Mouse (Mus musculus) embryonic facial prominence, embryonic 12.5 days (tissue): ENCODE measurements around the gene Usp24. TPM values are rescaled to one million over a fixed set of nuclear protein-coding genes. Genes with fewer than 3 reads are reported as not detected.

Experiments
- ATAC-seq: fragments of 200-750 bp; cut with Nextera tagmentation; 2 replicates; pipeline ENCODE4 v1.8.0; 2017; ENCODE audit not compliant: insufficient number of reproducible peaks, insufficient read depth, low FRiP score, low TSS enrichment
- H3K27ac ChIP-seq: fragments of 300-500 bp; sonication (generic); 2 replicates; pipeline ENCODE4 v1.5.1; 2016; ENCODE audit warnings: mild to moderate bottlenecking
- H3K27me3 ChIP-seq: fragments of 300-500 bp; sonication (generic); 2 replicates; pipeline ENCODE4 v1.6.1; 2016; ENCODE audit warnings: mild to moderate bottlenecking, moderate library complexity
- H3K36me3 ChIP-seq: fragments of 300-500 bp; sonication (generic); 2 replicates; pipeline ENCODE4 v1.6.1; 2016; ENCODE audit warnings: mild to moderate bottlenecking
- H3K4me1 ChIP-seq: fragments of 300-500 bp; sonication (generic); 2 replicates; pipeline ENCODE4 v1.6.1; 2016
- H3K4me2 ChIP-seq: fragments of 300-500 bp; sonication (generic); replicated peaks from 2 replicates; pipeline ENCODE4 v1.6.1; 2016; ENCODE audit warnings: mild to moderate bottlenecking, moderate library complexity
- H3K4me3 ChIP-seq: fragments of 300-500 bp; sonication (generic); 2 replicates; pipeline ENCODE4 v1.5.1; 2016; ENCODE audit warnings: mild to moderate bottlenecking
- H3K9ac ChIP-seq: fragments of 300-500 bp; sonication (generic); 2 replicates; pipeline ENCODE4 v1.6.1; 2016; ENCODE audit warnings: mild to moderate bottlenecking, moderate library complexity
- H3K9me3 ChIP-seq: fragments of 300-500 bp; sonication (generic); 2 replicates; pipeline ENCODE4 v1.6.1; 2016; ENCODE audit warnings: mild to moderate bottlenecking, moderate library complexity
- WGBS: fragments of 180-500 bp; shearing (Covaris S2); methylation state at CpG from one replicate; pipeline ENCODE4 v1.1.7; 2016; 5-methylcytosine and 5-hydroxymethylcytosine counted together
- polyA plus RNA-seq: library from polyadenylated mRNA; unstranded; fragments of >200 nt; fragmentation: Nextera tagmentation; extraction: Ambion mirVana; gene quantifications from 2 replicates; pipeline ENCODE4 v1.2.1, GENCODE M21; 2016

Gene Usp24
- polyA plus RNA-seq, 1 experiment from 2014 or later: 13.2 TPM

GRCm38 (mm10) chr4:106296412-106297086 lies 19.5 kb upstream of the Usp24 start:
- ATAC-seq: no peak
- no peak overlapping the region for H3K4me3 ChIP-seq
- H3K27me3 ChIP-seq: no peaks in the 10 kb centered on the region
- WGBS: 86% methylated on average over 7 of the region's 7 CpGs
- H3K27ac ChIP-seq: no peak overlapping the region
- no peak overlapping the region for H3K4me2 ChIP-seq
- no peaks in the 10 kb centered on the region for H3K36me3 ChIP-seq
- H3K9me3 ChIP-seq: no peaks in the 10 kb centered on the region
- H3K4me1 ChIP-seq: no peaks in the 10 kb centered on the region
- H3K9ac ChIP-seq: no peak overlapping the region

- Histone ChIP-seq H3K4me2 (no peak overlapping the region), H3K4me3 (no peak overlapping the region), H3K4me1 (0 out of 2 replicates have a peak, but pooled peaks cover 5% of the 10 kb centered on the region), H3K9ac (no peak overlapping the region), H3K9me3 (no peaks in the 10 kb centered on the region), H3K27ac (no peak overlapping the region), H3K36me3 (no peaks in the 10 kb centered on the region), H3K27me3 (no peaks in the 10 kb centered on the region)
- no peak for ATAC-seq
- WGBS: 78% methylated on average over 6 of the region's 6 CpGs
Measured at GRCm38 (mm10) chr4:106301346-106301745, 14.7 kb upstream of the Usp24 start.

- Histone ChIP-seq H3K36me3 (no peaks in the 10 kb centered on the region), H3K9me3 (no peaks in the 10 kb centered on the region), H3K4me2 (no peak overlapping the region), H3K4me3 (no peak overlapping the region), H3K27ac (no peak overlapping the region), H3K27me3 (no peaks in the 10 kb centered on the region), H3K9ac (no peak overlapping the region), H3K4me1 (no peaks in the 10 kb centered on the region)
- no peak for ATAC-seq
- WGBS: 85% methylated on average over 3 of the region's 3 CpGs
Measured at GRCm38 (mm10) chr4:106308090-106308489, 7.9 kb upstream of the Usp24 start.

GRCm38 (mm10) chr4:106312651-106313050 lies 3.4 kb upstream of the Usp24 start:
- Histone ChIP-seq H3K27ac (no peak overlapping the region), H3K4me1 (peaks cover 6% of the 10 kb centered on the region), H3K4me3 (no peak overlapping the region), H3K4me2 (no peak overlapping the region), H3K27me3 (no peaks in the 10 kb centered on the region), H3K36me3 (no peaks in the 10 kb centered on the region), H3K9me3 (no peaks in the 10 kb centered on the region), H3K9ac (no peak overlapping the region)
- no peak for ATAC-seq
- WGBS: 82% methylated on average over 8 of the region's 8 CpGs

- no peaks in the 10 kb centered on the region for H3K36me3 ChIP-seq
- H3K27ac ChIP-seq: no peak overlapping the region
- H3K9ac ChIP-seq: no peak overlapping the region
- WGBS: 82% methylated on average over 8 of the region's 8 CpGs
- H3K27me3 ChIP-seq: no peaks in the 10 kb centered on the region
- H3K4me1 ChIP-seq: peaks cover 9% of the 10 kb centered on the region
- no peak overlapping the region for H3K4me3 ChIP-seq
- no peak for ATAC-seq
- no peak overlapping the region for H3K4me2 ChIP-seq
- H3K9me3 ChIP-seq: no peaks in the 10 kb centered on the region
Measured at GRCm38 (mm10) chr4:106313070-106313469, 2.9 kb upstream of the Usp24 start.

GRCm38 (mm10) chr4:106313874-106314273 lies 2.1 kb upstream of the Usp24 start:
- no peak for ATAC-seq
- H3K36me3 ChIP-seq: no peaks in the 10 kb centered on the region
- peaks cover 15% of the 10 kb centered on the region for H3K4me1 ChIP-seq
- H3K27me3 ChIP-seq: no peaks in the 10 kb centered on the region
- WGBS: 48% methylated on average over 4 of the region's 4 CpGs
- no peak overlapping the region for H3K4me2 ChIP-seq
- H3K9ac ChIP-seq: no peak overlapping the region
- H3K9me3 ChIP-seq: no peaks in the 10 kb centered on the region
- no peak overlapping the region for H3K27ac ChIP-seq
- no peak overlapping the region for H3K4me3 ChIP-seq

GRCm38 (mm10) chr4:106314291-106314690 lies 1.7 kb upstream of the Usp24 start:
- no peak overlapping the region for H3K4me3 ChIP-seq
- H3K4me2 ChIP-seq: no peak overlapping the region
- peaks cover 18% of the 10 kb centered on the region for H3K4me1 ChIP-seq
- H3K36me3 ChIP-seq: no peaks in the 10 kb centered on the region
- H3K27me3 ChIP-seq: no peaks in the 10 kb centered on the region
- no peak overlapping the region for H3K9ac ChIP-seq
- no peak overlapping the region for H3K27ac ChIP-seq
- H3K9me3 ChIP-seq: no peaks in the 10 kb centered on the region
- ATAC-seq: no peak

- peak overlapping the region; percentile 94 for H3K4me3 ChIP-seq
- H3K4me1 ChIP-seq: peaks cover 25% of the 10 kb centered on the region
- ATAC-seq: peak; percentile 78
- peak overlapping the region; percentile 95 for H3K27ac ChIP-seq
- peak overlapping the region; percentile 96 for H3K9ac ChIP-seq
- WGBS: under 1% methylated on average over 81 of the region's 81 CpGs
- H3K27me3 ChIP-seq: no peaks in the 10 kb centered on the region
- H3K9me3 ChIP-seq: no peaks in the 10 kb centered on the region
- H3K4me2 ChIP-seq: peak overlapping the region; percentile 86
- H3K36me3 ChIP-seq: no peaks in the 10 kb centered on the region
Measured at GRCm38 (mm10) chr4:106316351-106317178, 552 bp downstream of the Usp24 start.

GRCm38 (mm10) chr4:106317179-106318055 lies 1.4 kb downstream of the Usp24 start:
- Histone ChIP-seq H3K4me3 (peak overlapping the region; percentile 94), H3K36me3 (no peaks in the 10 kb centered on the region), H3K27me3 (no peaks in the 10 kb centered on the region), H3K4me1 (peaks cover 25% of the 10 kb centered on the region), H3K9me3 (no peaks in the 10 kb centered on the region), H3K4me2 (peak overlapping the region; percentile 86), H3K27ac (peak overlapping the region; percentile 95; the same call in 1 of the 2 replicates), H3K9ac (peak overlapping the region; percentile 96)
- WGBS: 18% methylated on average over 19 of the region's 19 CpGs
- peak; percentile 19; the same call in 1 of the 2 replicates for ATAC-seq

GRCm38 (mm10) chr4:106318208-106318607 lies 2.2 kb downstream of the Usp24 start:
- Histone ChIP-seq H3K36me3 (no peaks in the 10 kb centered on the region), H3K9ac (no peak overlapping the region), H3K4me3 (0 out of 2 replicates have a peak overlapping the region, but pooled peaks have one; percentile 6), H3K27ac (no peak overlapping the region), H3K4me2 (0 out of 2 replicates have a peak overlapping the region, but pooled peaks have one; percentile 14), H3K4me1 (peaks cover 25% of the 10 kb centered on the region), H3K9me3 (no peaks in the 10 kb centered on the region), H3K27me3 (no peaks in the 10 kb centered on the region)
- ATAC-seq: no peak
- WGBS: 71% methylated on average over 4 of the region's 4 CpGs

- H3K4me1 ChIP-seq: peaks cover 25% of the 10 kb centered on the region
Measured at GRCm38 (mm10) chr4:106318976-106319375, 3.0 kb downstream of the Usp24 start.

More at GRCm38 (mm10) chr4:106318976-106319375, 3.0 kb downstream of the Usp24 start:
- H3K4me2 ChIP-seq: no peak overlapping the region
- H3K9me3 ChIP-seq: no peaks in the 10 kb centered on the region
- no peaks in the 10 kb centered on the region for H3K27me3 ChIP-seq
- 82% methylated on average over 6 of the region's 6 CpGs for WGBS
- H3K27ac ChIP-seq: no peak overlapping the region
- no peaks in the 10 kb centered on the region for H3K36me3 ChIP-seq
- no peak for ATAC-seq
- no peak overlapping the region for H3K4me3 ChIP-seq
- H3K9ac ChIP-seq: no peak overlapping the region
